Comparison of ENCODE assay signal across 22 mouse cellular contexts in genomic region chr13:18128826-18129225, GRCm38 (mm10).
"Had no signal": no experiment of that assay in that cellular context is flagged by ENCODE, and none has a peak within 500 bp of the region (broad histone marks: within the 10 kb centered on the region; RNA-seq: fewer than 3 reads in every experiment).

No protein-coding gene starts in this region.

- DNase-seq: gastrocnemius, adult 2 months; gastrocnemius, postnatal 10 days; gastrocnemius, postnatal 25 days; heart, postnatal 10 days; heart, postnatal 4 days; kidney, adult 18-20 months; kidney, adult 8-10 months; kidney, postnatal 10 days; kidney, postnatal 25 days; kidney, postnatal 4 days; liver had no signal

- H3K27me3 ChIP-seq: heart, embryonic 12.5 days; hindbrain, embryonic 13.5 days; intestine, embryonic 15.5 days; limb, embryonic 12.5 days had no signal

- H3K27ac ChIP-seq: gastrocnemius, adult 2 months; heart, embryonic 10.5 days; intestine, embryonic 15.5 days; layer of hippocampus, adult 2 months; left cerebral cortex, adult 2 months; limb, embryonic 10.5 days; limb, embryonic 12.5 days had no signal

- H3K4me2 ChIP-seq: heart, embryonic 12.5 days; hindbrain, embryonic 13.5 days; intestine, embryonic 15.5 days; limb, embryonic 12.5 days had no signal

- H3K36me3 ChIP-seq: heart, embryonic 10.5 days; heart, embryonic 12.5 days; hindbrain, embryonic 13.5 days; intestine, embryonic 15.5 days; limb, embryonic 10.5 days; limb, embryonic 12.5 days had no signal

- H3K9me3 ChIP-seq: heart, embryonic 10.5 days; heart, embryonic 12.5 days; hindbrain, embryonic 13.5 days; intestine, embryonic 15.5 days; limb, embryonic 10.5 days; limb, embryonic 12.5 days had no signal

- H3K4me3 ChIP-seq: gastrocnemius, adult 2 months; heart, embryonic 10.5 days; heart, embryonic 12.5 days; hindbrain, embryonic 13.5 days; intestine, embryonic 15.5 days; layer of hippocampus, adult 2 months; left cerebral cortex, adult 2 months; limb, embryonic 10.5 days; limb, embryonic 12.5 days had no signal

- ATAC-seq: hindbrain, embryonic 16.5 days; inflammation-experienced regulatory T-cells, adult 6 months; intestine, embryonic 15.5 days; intestine, postnatal 0 days had no signal

- H3K9ac ChIP-seq: heart, embryonic 12.5 days; hindbrain, embryonic 13.5 days; intestine, embryonic 15.5 days; limb, embryonic 12.5 days had no signal

- H3K4me1 ChIP-seq: heart, embryonic 10.5 days; intestine, embryonic 15.5 days had no signal
